Mouse (Mus musculus) limb, embryonic 11.5 days (tissue): Measurements from ENCODE around the gene 9130230L23Rik. TPM values are rescaled to one million over a fixed set of nuclear protein-coding genes. Genes with fewer than 3 reads are reported as not detected.

Experiments used
- ATAC-seq: fragments of 200-750 bp; cut with Nextera tagmentation; 2 replicates; pipeline ENCODE4 v1.8.0; 2017; ENCODE audit warnings: low read depth; ENCODE audit not compliant: insufficient number of reproducible peaks, low FRiP score, low TSS enrichment
- DNase-seq: peaks from one replicate; pipeline ENCODE4 v3.0.0-alpha.2; 2015; ENCODE audit warnings: low spot score
- H3K27ac ChIP-seq: fragments of 300-500 bp; sonication (generic); replicated peaks from 2 replicates; pipeline ENCODE4 v1.5.1; 2014; ENCODE audit warnings: low read depth, mild to moderate bottlenecking, low read length
- H3K27me3 ChIP-seq: fragments of 300-500 bp; sonication (generic); 2 replicates; pipeline ENCODE4 v1.6.1; 2014; ENCODE audit warnings: mild to moderate bottlenecking, low read length, mixed read lengths; ENCODE audit not compliant: control insufficient read depth, insufficient read depth
- H3K36me3 ChIP-seq: fragments of 300-500 bp; sonication (generic); 2 replicates; pipeline ENCODE4 v1.6.1; 2014; ENCODE audit warnings: mild to moderate bottlenecking, low read length, moderate library complexity, mixed read lengths; ENCODE audit not compliant: control insufficient read depth, insufficient read depth
- H3K4me1 ChIP-seq: fragments of 300-500 bp; sonication (generic); 2 replicates; pipeline ENCODE4 v1.6.1; 2014; ENCODE audit warnings: low read length, mixed read lengths; ENCODE audit not compliant: control insufficient read depth, insufficient read depth
- H3K4me2 ChIP-seq: fragments of 300-500 bp; sonication (generic); 2 replicates; pipeline ENCODE4 v1.6.1; 2014; ENCODE audit warnings: low read depth, mild to moderate bottlenecking, moderate library complexity; ENCODE audit not compliant: severe bottlenecking
- H3K4me3 ChIP-seq: fragments of 300-500 bp; sonication (generic); 2 replicates; pipeline ENCODE4 v1.5.1; 2014; ENCODE audit warnings: low read depth, low read length
- H3K9ac ChIP-seq: fragments of 300-500 bp; sonication (generic); 2 replicates; pipeline ENCODE4 v1.6.1; 2014; ENCODE audit warnings: mild to moderate bottlenecking, low read length
- H3K9me3 ChIP-seq: fragments of 300-500 bp; sonication (generic); 2 replicates; pipeline ENCODE4 v1.6.1; 2016; ENCODE audit warnings: low read length; ENCODE audit not compliant: control insufficient read depth
- WGBS: fragments of 180-500 bp; shearing (Covaris S2); extraction: QIAGEN DNeasy Blood & Tissue Kit; methylation state at CpG from one replicate; pipeline ENCODE4 v1.1.7; 2014; 5-methylcytosine and 5-hydroxymethylcytosine counted together
- polyA plus RNA-seq: library from polyadenylated mRNA; unstranded; fragments of >200 nt; fragmentation: Nextera tagmentation; extraction: Ambion mirVana; gene quantifications from 2 replicates; pipeline ENCODE4 v1.2.1, GENCODE M21; 2014

The 9130230L23Rik gene
- polyA plus RNA-seq: not detected in 2 replicates

- WGBS: 76% methylated on average over 14 of the region's 14 CpGs
- no peaks in the 10 kb centered on the region for H3K4me1 ChIP-seq
- ATAC-seq: no peak
- H3K27ac ChIP-seq: no peak within 1 kb of the TSS
- no peak within 1 kb of the TSS for H3K9ac ChIP-seq
- no peaks in the 10 kb centered on the region for H3K9me3 ChIP-seq
- no peaks in the 10 kb centered on the region for H3K27me3 ChIP-seq
- no peak within 1 kb of the TSS for H3K4me3 ChIP-seq
- no peak within 1 kb of the TSS for H3K4me2 ChIP-seq
- no peak for DNase-seq
- H3K36me3 ChIP-seq: no peaks in the 10 kb centered on the region
Measured at GRCm38 (mm10) chr5:66004134-66004925, at the start of gene 9130230L23Rik. Gene 9130230L23Rik, minus strand, starts transcription at chr5:66004285.

GRCm38 (mm10) chr5:66052777-66053548 is 48.9 kb upstream of the 9130230L23Rik start:
- no peak for DNase-seq
- no peak for ATAC-seq
- 86% methylated on average over 20 of the region's 20 CpGs for WGBS

GRCm38 (mm10) chr5:66050841-66051240 is 46.8 kb upstream of the 9130230L23Rik start:
- DNase-seq: no peak
- Histone ChIP-seq H3K4me1 (no peaks in the 10 kb centered on the region), H3K27me3 (no peaks in the 10 kb centered on the region), H3K9ac (no peak overlapping the region), H3K36me3 (no peaks in the 10 kb centered on the region), H3K27ac (no peak overlapping the region), H3K9me3 (no peaks in the 10 kb centered on the region), H3K4me2 (no peak overlapping the region), H3K4me3 (no peak overlapping the region)
- 87% methylated on average over 5 of the region's 5 CpGs for WGBS
- no peak for ATAC-seq

More at GRCm38 (mm10) chr5:66052777-66053548, 48.9 kb upstream of the 9130230L23Rik start:
- Histone ChIP-seq H3K9me3 (no peaks in the 10 kb centered on the region), H3K27ac (no peak overlapping the region), H3K9ac (no peak overlapping the region), H3K27me3 (no peaks in the 10 kb centered on the region), H3K4me3 (no peak overlapping the region), H3K36me3 (no peaks in the 10 kb centered on the region), H3K4me1 (no peaks in the 10 kb centered on the region), H3K4me2 (no peak overlapping the region)

GRCm38 (mm10) chr5:66046356-66046755 is 42.3 kb upstream of the 9130230L23Rik start:
- Histone ChIP-seq H3K9ac (no peak overlapping the region), H3K27me3 (no peaks in the 10 kb centered on the region), H3K9me3 (no peaks in the 10 kb centered on the region), H3K4me1 (no peaks in the 10 kb centered on the region), H3K36me3 (no peaks in the 10 kb centered on the region), H3K4me3 (no peak overlapping the region), H3K4me2 (no peak overlapping the region), H3K27ac (no peak overlapping the region)
- no peak for DNase-seq
- ATAC-seq: no peak
- 73% methylated on average over 3 of the region's 3 CpGs for whole genome bisulfite sequencing

GRCm38 (mm10) chr5:66043897-66044296 is 39.8 kb upstream of the 9130230L23Rik start:
- WGBS: 86% methylated on average over 3 of the region's 3 CpGs
- H3K4me1 ChIP-seq: no peaks in the 10 kb centered on the region
- no peak overlapping the region for H3K9ac ChIP-seq
- no peaks in the 10 kb centered on the region for H3K9me3 ChIP-seq
- H3K36me3 ChIP-seq: no peaks in the 10 kb centered on the region
- ATAC-seq: no peak
- no peak overlapping the region for H3K4me3 ChIP-seq
- no peak overlapping the region for H3K27ac ChIP-seq
- H3K4me2 ChIP-seq: no peak overlapping the region
- DNase-seq: no peak
- no peaks in the 10 kb centered on the region for H3K27me3 ChIP-seq

GRCm38 (mm10) chr5:66042651-66043340 is 38.7 kb upstream of the 9130230L23Rik start:
- no peak overlapping the region for H3K4me3 ChIP-seq
- WGBS: 74% methylated on average over 10 of the region's 10 CpGs
- H3K27me3 ChIP-seq: no peaks in the 10 kb centered on the region
- no peaks in the 10 kb centered on the region for H3K36me3 ChIP-seq
- ATAC-seq (no peak), DNase-seq (no peak)
- no peak overlapping the region for H3K9ac ChIP-seq
- H3K4me2 ChIP-seq: no peak overlapping the region
- H3K4me1 ChIP-seq: no peaks in the 10 kb centered on the region
- H3K27ac ChIP-seq: no peak overlapping the region
- H3K9me3 ChIP-seq: no peaks in the 10 kb centered on the region

GRCm38 (mm10) chr5:66040744-66041279 is 36.7 kb upstream of the 9130230L23Rik start:
- Histone ChIP-seq H3K9me3 (no peaks in the 10 kb centered on the region), H3K9ac (no peak overlapping the region), H3K27me3 (no peaks in the 10 kb centered on the region), H3K4me1 (no peaks in the 10 kb centered on the region), H3K27ac (no peak overlapping the region), H3K4me2 (no peak overlapping the region), H3K4me3 (no peak overlapping the region), H3K36me3 (no peaks in the 10 kb centered on the region)
- no peak for ATAC-seq
- no peak for DNase-seq
- WGBS: 84% methylated on average over 7 of the region's 7 CpGs

- 95% methylated on average over 2 of the region's 2 CpGs for WGBS
- H3K27me3 ChIP-seq: no peaks in the 10 kb centered on the region
- H3K9ac ChIP-seq: no peak overlapping the region
- DNase-seq (no peak), ATAC-seq (no peak)
- no peaks in the 10 kb centered on the region for H3K4me1 ChIP-seq
- no peak overlapping the region for H3K27ac ChIP-seq
- no peak overlapping the region for H3K4me3 ChIP-seq
- H3K36me3 ChIP-seq: no peaks in the 10 kb centered on the region
- no peak overlapping the region for H3K4me2 ChIP-seq
- H3K9me3 ChIP-seq: no peaks in the 10 kb centered on the region
Measured at GRCm38 (mm10) chr5:66039813-66040212, 35.7 kb upstream of the 9130230L23Rik start.
